Mouse (Mus musculus) stomach, postnatal 0 days (tissue): ENCODE measurements around the gene Ganab. TPM values are rescaled to one million over a fixed set of nuclear protein-coding genes. Genes with fewer than 3 reads are reported as not detected.

Experiments
- ATAC-seq: fragments of 200-750 bp; cut with Nextera tagmentation; 2 replicates; pipeline ENCODE4 v1.8.0; 2017; ENCODE audit not compliant: low FRiP score, low TSS enrichment
- DNase-seq: peaks from one replicate; pipeline ENCODE4 v3.0.0-alpha.2; 2016; ENCODE audit warnings: low spot score
- H3K27ac ChIP-seq: fragments of 300-500 bp; sonication (generic); replicated peaks from 2 replicates; pipeline ENCODE4 v1.5.1; 2014; ENCODE audit warnings: mild to moderate bottlenecking, control low read depth
- H3K27me3 ChIP-seq: fragments of 300-500 bp; sonication (generic); 2 replicates; pipeline ENCODE4 v1.6.1; 2014; ENCODE audit warnings: low read length; ENCODE audit not compliant: control insufficient read depth, insufficient read depth
- H3K36me3 ChIP-seq: fragments of 300-500 bp; sonication (generic); 2 replicates; pipeline ENCODE4 v1.6.1; 2014; ENCODE audit warnings: low read length, mixed read lengths; ENCODE audit not compliant: control insufficient read depth, insufficient read depth
- H3K4me1 ChIP-seq: fragments of 300-500 bp; sonication (generic); replicated peaks from 2 replicates; pipeline ENCODE4 v1.6.1; 2014; ENCODE audit warnings: antibody characterized with exemption; ENCODE audit not compliant: control insufficient read depth, insufficient read depth
- H3K4me2 ChIP-seq: fragments of 300-500 bp; sonication (generic); replicated peaks from 2 replicates; pipeline ENCODE4 v1.6.1; 2014; ENCODE audit warnings: low read depth, mild to moderate bottlenecking, control low read depth, moderate library complexity
- H3K4me3 ChIP-seq: fragments of 300-500 bp; sonication (generic); 2 replicates; pipeline ENCODE4 v1.5.1; 2014; ENCODE audit warnings: low read depth, low read length, control low read depth
- H3K9ac ChIP-seq: fragments of 300-500 bp; sonication (generic); 2 replicates; pipeline ENCODE4 v1.6.1; 2014; ENCODE audit warnings: mild to moderate bottlenecking, low read length, control low read depth, mixed read lengths
- H3K9me3 ChIP-seq: fragments of 300-500 bp; sonication (generic); 2 replicates; pipeline ENCODE4 v1.6.1; 2016; ENCODE audit warnings: low read length; ENCODE audit not compliant: control insufficient read depth
- CTCF ChIP-seq: IDR thresholded peaks from 2 replicates; pipeline ENCODE4 v1.5.1; 2016; ENCODE audit warnings: antibody characterized with exemption, low read depth, mild to moderate bottlenecking, moderate library complexity
- EP300 ChIP-seq: optimal IDR thresholded peaks from 2 replicates; pipeline ENCODE3; 2016; ENCODE audit warnings: antibody characterized with exemption
- WGBS: fragments of 180-500 bp; shearing (Covaris S2); extraction: QIAGEN DNeasy Blood & Tissue Kit; methylation state at CpG from one replicate; pipeline ENCODE4 v1.1.7; 2014; 5-methylcytosine and 5-hydroxymethylcytosine counted together
- polyA plus RNA-seq: library from polyadenylated mRNA; unstranded; fragments of >200 nt; fragmentation: Nextera tagmentation; extraction: Ambion mirVana; gene quantifications from 2 replicates; pipeline ENCODE4 v1.2.1, GENCODE M21; 2015

Gene Ganab
- polyA plus RNA-seq, 1 experiment from 2014 or later: 32.3 TPM

DNA sequence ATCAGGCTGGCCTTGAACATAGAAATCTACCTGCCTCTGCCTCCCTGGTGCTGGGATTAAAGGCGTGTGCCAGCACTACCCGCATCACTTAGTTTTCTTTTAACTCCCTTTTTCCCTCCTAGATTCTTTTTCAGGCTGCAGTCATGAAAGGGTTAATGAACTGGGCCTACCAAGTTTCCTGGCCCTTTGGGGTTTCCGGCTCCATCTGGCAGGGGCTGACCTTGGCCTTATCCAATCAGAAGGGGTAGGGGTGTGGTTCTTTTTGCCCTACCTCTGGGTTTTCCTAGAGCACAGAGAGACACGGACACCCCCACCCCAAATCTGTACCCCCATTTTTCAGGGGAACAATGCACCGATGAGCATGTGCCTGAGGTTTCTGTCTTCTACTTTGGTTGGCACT, 46.9 kb downstream of the Ganab start:
- Histone ChIP-seq H3K4me1 (0 out of 2 replicates have a peak, but pooled peaks cover 2% of the 10 kb centered on the region), H3K4me3 (peak overlapping the region; percentile 23), H3K27me3 (no peaks in the 10 kb centered on the region), H3K4me2 (peak overlapping the region; percentile 48), H3K27ac (peak overlapping the region; percentile 53; the same call in 1 of the 2 replicates), H3K9ac (peak overlapping the region; percentile 45; the same call in 1 of the 2 replicates), H3K9me3 (no peaks in the 10 kb centered on the region), H3K36me3 (peaks cover 30% of the 10 kb centered on the region)
- no peak for ATAC-seq
- TF ChIP-seq EP300 (peak; percentile 25), CTCF (no peak)
- DNase-seq: peak; percentile 91
- WGBS: 12% methylated on average over 5 of the region's 5 CpGs

- H3K4me1 ChIP-seq: 0 out of 2 replicates have a peak, but pooled peaks cover 2% of the 10 kb centered on the region
- H3K27ac ChIP-seq: peak overlapping the region; percentile 53; the same call in 1 of the 2 replicates
- H3K27me3 ChIP-seq: no peaks in the 10 kb centered on the region
- 53% methylated on average over 6 of the region's 6 CpGs for WGBS
- H3K36me3 ChIP-seq: peaks cover 30% of the 10 kb centered on the region
- peak overlapping the region; percentile 45; the same call in 1 of the 2 replicates for H3K9ac ChIP-seq
- H3K4me2 ChIP-seq: peak overlapping the region; percentile 48
- TF ChIP-seq CTCF (0 out of 2 replicates have a peak, but pooled peaks have one; percentile 7), EP300 (no peak)
- no peaks in the 10 kb centered on the region for H3K9me3 ChIP-seq
- peak overlapping the region; percentile 23 for H3K4me3 ChIP-seq
- ATAC-seq (no peak), DNase-seq (no peak)
Measured at GRCm38 (mm10) chr19:8945251-8945650, 47.4 kb downstream of the Ganab start.

DNA sequence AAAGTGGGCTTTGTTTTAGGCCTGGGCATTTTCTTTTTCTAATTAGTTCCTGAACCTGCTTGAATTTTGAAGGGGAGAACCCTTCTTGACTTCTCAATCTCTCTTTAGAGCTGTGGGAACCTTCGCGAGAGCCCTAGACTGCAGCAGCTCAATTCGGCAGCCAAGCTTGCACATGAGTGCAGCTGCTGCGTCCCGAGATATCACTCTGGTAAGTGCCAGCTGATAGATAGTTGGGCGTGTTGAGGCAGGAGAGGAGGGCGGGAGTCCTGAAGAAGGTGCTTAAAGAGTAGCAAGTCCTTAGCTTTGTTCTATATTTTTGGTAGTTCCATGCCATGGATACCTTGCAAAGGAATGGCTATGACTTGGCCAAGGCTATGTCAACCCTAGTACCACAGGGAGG, 49.1 kb downstream of the Ganab start:
- ATAC-seq: no peak
- 80% methylated on average over 7 of the region's 7 CpGs for WGBS
- TF ChIP-seq CTCF (no peak), EP300 (no peak)
- no peak overlapping the region for H3K9ac ChIP-seq
- H3K4me1 ChIP-seq: 0 out of 2 replicates have a peak, but pooled peaks cover 2% of the 10 kb centered on the region
- H3K4me2 ChIP-seq: no peak overlapping the region
- H3K9me3 ChIP-seq: no peaks in the 10 kb centered on the region
- H3K27ac ChIP-seq: no peak overlapping the region
- peaks cover 37% of the 10 kb centered on the region for H3K36me3 ChIP-seq
- H3K4me3 ChIP-seq: no peak overlapping the region
- no peak for DNase-seq
- no peaks in the 10 kb centered on the region for H3K27me3 ChIP-seq

- no peak overlapping the region for H3K9ac ChIP-seq
- ATAC-seq (no peak), DNase-seq (no peak)
- TF ChIP-seq CTCF (no peak), EP300 (no peak)
- 85% methylated on average over 5 of the region's 5 CpGs for WGBS
- no peak overlapping the region for H3K27ac ChIP-seq
- H3K4me2 ChIP-seq: no peak overlapping the region
- H3K9me3 ChIP-seq: no peaks in the 10 kb centered on the region
- H3K4me1 ChIP-seq: no peaks in the 10 kb centered on the region; the same call in 1 of the 2 replicates
- H3K4me3 ChIP-seq: no peak overlapping the region
- no peaks in the 10 kb centered on the region for H3K27me3 ChIP-seq
- peaks cover 37% of the 10 kb centered on the region for H3K36me3 ChIP-seq
Measured at GRCm38 (mm10) chr19:8950190-8950589, 52.3 kb downstream of the Ganab start.

DNA sequence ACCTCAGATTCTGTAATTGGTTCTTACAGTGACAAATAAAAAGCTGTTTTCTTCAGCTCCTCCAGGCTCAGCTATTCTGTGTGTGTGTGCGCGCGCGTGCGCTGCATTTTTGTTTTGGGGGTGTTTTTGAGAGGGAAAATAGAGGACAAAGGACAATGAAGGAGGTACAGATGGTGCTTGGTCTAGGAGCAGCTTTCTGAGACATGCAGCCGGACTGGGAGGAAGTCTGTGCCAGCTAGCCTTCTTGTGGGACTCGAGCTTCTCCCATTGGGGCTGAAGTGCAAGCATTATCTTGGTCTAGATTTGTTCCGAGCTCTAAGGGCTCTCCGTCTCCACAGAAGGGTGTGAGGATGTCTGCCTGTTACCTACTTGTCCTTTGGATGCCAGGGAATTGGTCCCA, 54.4 kb downstream of the Ganab start:
- no peak for DNase-seq
- no peak overlapping the region for H3K9ac ChIP-seq
- H3K36me3 ChIP-seq: peaks cover 23% of the 10 kb centered on the region
- H3K9me3 ChIP-seq: no peaks in the 10 kb centered on the region
- no peak overlapping the region for H3K4me3 ChIP-seq
- no peaks in the 10 kb centered on the region; the same call in 1 of the 2 replicates for H3K4me1 ChIP-seq
- no peaks in the 10 kb centered on the region for H3K27me3 ChIP-seq
- no peak for TF ChIP-seq EP300
- TF ChIP-seq CTCF: no peak
- WGBS: 84% methylated on average over 9 of the region's 9 CpGs
- no peak overlapping the region for H3K27ac ChIP-seq
- ATAC-seq: no peak
- H3K4me2 ChIP-seq: no peak overlapping the region

DNA sequence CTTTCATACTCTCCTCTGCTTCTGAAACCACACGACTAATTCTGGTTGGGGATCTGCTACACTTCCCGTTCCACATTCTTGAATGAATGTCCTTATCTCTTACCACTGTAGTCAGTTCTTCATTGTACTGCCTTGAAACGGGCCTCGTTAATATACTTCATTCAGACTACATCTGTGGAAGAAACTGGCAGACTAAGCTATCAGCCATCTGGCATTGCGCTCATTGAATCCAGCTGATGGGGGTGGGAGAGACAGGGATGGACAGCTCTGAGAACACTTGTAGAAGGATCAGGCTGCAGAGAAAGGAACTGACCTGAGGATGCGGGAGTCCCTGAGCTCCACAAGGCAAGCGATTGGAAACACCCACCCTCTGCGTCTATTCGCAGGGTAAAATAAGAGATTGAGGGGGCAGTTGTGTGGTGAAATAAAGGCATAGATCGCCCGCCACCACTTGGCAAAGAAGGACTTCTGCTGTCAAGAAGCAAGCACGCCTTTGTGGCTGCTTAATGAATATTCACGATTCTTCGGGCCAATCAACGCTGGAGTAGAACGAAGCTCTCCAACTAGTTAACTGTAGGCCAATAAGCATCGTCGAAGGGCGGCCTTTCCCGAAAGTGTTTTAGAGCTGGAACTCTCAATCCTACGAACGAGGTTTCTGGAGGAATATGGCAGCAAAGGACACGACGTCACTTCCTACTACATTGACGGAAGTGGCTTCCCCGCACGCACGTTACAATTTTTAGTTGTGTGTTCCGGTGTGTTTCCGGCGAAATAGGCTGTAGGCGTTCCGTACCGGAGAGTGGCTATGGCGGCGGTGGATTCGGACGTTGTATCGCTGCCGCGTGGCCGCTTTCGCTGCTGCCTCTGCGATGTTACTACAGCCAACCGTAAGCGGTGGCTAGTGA, 55.5 kb downstream of the Ganab start, which contains the start of gene Tut1:
Gene Tut1 (plus strand): TSS at position 713 of the 905 bp plus-strand sequence.
- DNase-seq (peak; percentile 92), ATAC-seq (peak; percentile 95)
- peak within 1 kb of the TSS; percentile 82 for H3K4me3 ChIP-seq
- peak within 1 kb of the TSS; percentile 76 for H3K9ac ChIP-seq
- TF ChIP-seq EP300 (no peak), CTCF (peak; percentile 25; the same call in 1 of the 2 replicates)
- H3K27me3 ChIP-seq: no peaks in the 10 kb centered on the region
- H3K4me1 ChIP-seq: no peaks in the 10 kb centered on the region; the same call in 1 of the 2 replicates
- no peaks in the 10 kb centered on the region for H3K9me3 ChIP-seq
- peak within 1 kb of the TSS; percentile 85 for H3K27ac ChIP-seq
- peaks cover 13% of the 10 kb centered on the region for H3K36me3 ChIP-seq
- H3K4me2 ChIP-seq: peak within 1 kb of the TSS; percentile 89
- WGBS: 2% methylated on average over 46 of the region's 46 CpGs
